Mouse (Mus musculus): ENCODE measurements around the gene Ccdc65. TPM values are rescaled to one million over a fixed set of nuclear protein-coding genes. Genes with fewer than 3 reads are reported as not detected.
A peak's percentile ranks its signal among the peaks of the same experiment; 100 is the strongest.

The Ccdc65 gene
- polyA plus RNA-seq, 1 experiment from 2014 or later: 0.06 TPM

- no peaks in the 10 kb centered on the region for H3K36me3 ChIP-seq
- peaks cover 12% of the 10 kb centered on the region; the same call in 1 of the 2 replicates for H3K4me1 ChIP-seq
- no peaks in the 10 kb centered on the region for H3K9me3 ChIP-seq (replicated peaks)
- WGBS (ENCODE audit: insufficient replicate concordance): 46% methylated on average over 8 of the region's 8 CpGs
- H3K4me2 ChIP-seq: no peak overlapping the region
- H3K27ac ChIP-seq: no peak overlapping the region
- no peak overlapping the region for H3K4me3 ChIP-seq
- peaks cover 66% of the 10 kb centered on the region for H3K27me3 ChIP-seq (replicated peaks)
- no peak for ATAC-seq
- no peak overlapping the region for H3K9ac ChIP-seq
Observed at GRCm38 (mm10) chr15:98696216-98696615, 11.8 kb upstream of the Ccdc65 start.

- H3K27me3 ChIP-seq (replicated peaks): peaks cover 80% of the 10 kb centered on the region
- peak; percentile 18; the same call in 1 of the 2 replicates for ATAC-seq
- no peak overlapping the region for H3K9ac ChIP-seq
- H3K4me1 ChIP-seq: peaks cover 12% of the 10 kb centered on the region; the same call in 1 of the 2 replicates
- H3K4me3 ChIP-seq: no peak overlapping the region; the same call in 1 of the 2 replicates
- no peaks in the 10 kb centered on the region for H3K9me3 ChIP-seq (replicated peaks)
- no peak overlapping the region for H3K27ac ChIP-seq
- no peaks in the 10 kb centered on the region for H3K36me3 ChIP-seq
- 7% methylated on average over 40 of the region's 40 CpGs for WGBS (ENCODE audit: insufficient replicate concordance)
- peak overlapping the region; percentile 40 for H3K4me2 ChIP-seq
Observed at GRCm38 (mm10) chr15:98699190-98700105, 8.6 kb upstream of the Ccdc65 start.

GRCm38 (mm10) chr15:98704312-98704711 lies 3.7 kb upstream of the Ccdc65 start:
- Histone ChIP-seq H3K27ac (no peak overlapping the region), H3K4me1 (peaks cover 10% of the 10 kb centered on the region; the same call in 1 of the 2 replicates), H3K9me3 (replicated peaks) (no peaks in the 10 kb centered on the region), H3K9ac (no peak overlapping the region), H3K4me2 (no peak overlapping the region), H3K27me3 (replicated peaks) (peaks cover 91% of the 10 kb centered on the region), H3K36me3 (no peaks in the 10 kb centered on the region), H3K4me3 (no peak overlapping the region)
- no peak for ATAC-seq
- WGBS (ENCODE audit: insufficient replicate concordance): 42% methylated on average over 9 of the region's 9 CpGs

- Histone ChIP-seq H3K4me1 (peaks cover 6% of the 10 kb centered on the region; the same call in 1 of the 2 replicates), H3K27ac (no peak overlapping the region), H3K4me2 (no peak overlapping the region), H3K36me3 (no peaks in the 10 kb centered on the region), H3K4me3 (no peak overlapping the region), H3K9me3 (replicated peaks) (no peaks in the 10 kb centered on the region), H3K27me3 (replicated peaks) (peaks cover 42% of the 10 kb centered on the region), H3K9ac (no peak overlapping the region)
- no peak for ATAC-seq
- WGBS (ENCODE audit: insufficient replicate concordance): 14% methylated on average over 9 of the region's 9 CpGs
Observed at GRCm38 (mm10) chr15:98710442-98710841, 2.4 kb downstream of the Ccdc65 start.

GRCm38 (mm10) chr15:98714230-98714652 lies 6.2 kb downstream of the Ccdc65 start:
- no peak overlapping the region for H3K4me3 ChIP-seq
- ATAC-seq: no peak
- no peaks in the 10 kb centered on the region for H3K4me1 ChIP-seq
- H3K27me3 ChIP-seq (replicated peaks): peaks cover 27% of the 10 kb centered on the region
- H3K9ac ChIP-seq: no peak overlapping the region
- H3K27ac ChIP-seq: no peak overlapping the region
- WGBS (ENCODE audit: insufficient replicate concordance): 59% methylated on average over 5 of the region's 5 CpGs
- H3K4me2 ChIP-seq: no peak overlapping the region
- H3K9me3 ChIP-seq (replicated peaks): no peaks in the 10 kb centered on the region
- H3K36me3 ChIP-seq: no peaks in the 10 kb centered on the region

- no peaks in the 10 kb centered on the region for H3K9me3 ChIP-seq (replicated peaks)
- H3K27me3 ChIP-seq (replicated peaks): peaks cover 35% of the 10 kb centered on the region
- no peaks in the 10 kb centered on the region for H3K4me1 ChIP-seq
- no peaks in the 10 kb centered on the region for H3K36me3 ChIP-seq
- no peak overlapping the region for H3K4me2 ChIP-seq
- ATAC-seq: no peak
- no peak overlapping the region for H3K27ac ChIP-seq
- WGBS (ENCODE audit: insufficient replicate concordance): 56% methylated on average over 16 of the region's 16 CpGs
- H3K9ac ChIP-seq: no peak overlapping the region
- H3K4me3 ChIP-seq: no peak overlapping the region
Observed at GRCm38 (mm10) chr15:98717301-98717700, 9.3 kb downstream of the Ccdc65 start.

- H3K4me1 ChIP-seq: peaks cover 26% of the 10 kb centered on the region
- H3K36me3 ChIP-seq: no peaks in the 10 kb centered on the region
- no peak overlapping the region for H3K27ac ChIP-seq
- ATAC-seq: no peak
- H3K4me2 ChIP-seq: no peak overlapping the region
- H3K9ac ChIP-seq: no peak overlapping the region
- no peak overlapping the region for H3K4me3 ChIP-seq
- H3K9me3 ChIP-seq (replicated peaks): no peaks in the 10 kb centered on the region
- WGBS (ENCODE audit: insufficient replicate concordance): 74% methylated on average over 8 of the region's 8 CpGs
- peaks cover 66% of the 10 kb centered on the region for H3K27me3 ChIP-seq (replicated peaks)
Observed at GRCm38 (mm10) chr15:98722191-98722590, 14.2 kb downstream of the Ccdc65 start.

- Histone ChIP-seq H3K9ac (no peak overlapping the region), H3K4me1 (peaks cover 33% of the 10 kb centered on the region), H3K4me3 (no peak overlapping the region), H3K36me3 (no peaks in the 10 kb centered on the region), H3K27ac (no peak overlapping the region), H3K4me2 (peak overlapping the region; percentile 17), H3K9me3 (replicated peaks) (no peaks in the 10 kb centered on the region), H3K27me3 (replicated peaks) (peaks cover 66% of the 10 kb centered on the region)
- no peak for ATAC-seq
- WGBS (ENCODE audit: insufficient replicate concordance): 26% methylated on average over 14 of the region's 14 CpGs
Observed at GRCm38 (mm10) chr15:98722854-98723253, 14.8 kb downstream of the Ccdc65 start.

GRCm38 (mm10) chr15:98724441-98724840 lies 16.4 kb downstream of the Ccdc65 start:
- Histone ChIP-seq H3K27me3 (replicated peaks) (peaks cover 74% of the 10 kb centered on the region), H3K27ac (no peak overlapping the region), H3K4me2 (no peak overlapping the region), H3K36me3 (no peaks in the 10 kb centered on the region), H3K4me1 (peaks cover 39% of the 10 kb centered on the region), H3K9me3 (replicated peaks) (no peaks in the 10 kb centered on the region), H3K4me3 (no peak overlapping the region), H3K9ac (no peak overlapping the region)
- no peak for ATAC-seq
- 47% methylated on average over 19 of the region's 19 CpGs for WGBS (ENCODE audit: insufficient replicate concordance)

- ATAC-seq: no peak
- Histone ChIP-seq H3K27ac (no peak overlapping the region), H3K4me1 (peaks cover 42% of the 10 kb centered on the region), H3K27me3 (replicated peaks) (peaks cover 72% of the 10 kb centered on the region), H3K9ac (no peak overlapping the region), H3K9me3 (replicated peaks) (no peaks in the 10 kb centered on the region), H3K4me3 (no peak overlapping the region), H3K36me3 (no peaks in the 10 kb centered on the region), H3K4me2 (peak overlapping the region; percentile 88)
- 64% methylated on average over 4 of the region's 4 CpGs for WGBS (ENCODE audit: insufficient replicate concordance)
Observed at GRCm38 (mm10) chr15:98726079-98726478, 18.1 kb downstream of the Ccdc65 start.

- peak overlapping the region; percentile 64 for H3K4me3 ChIP-seq
- no peak overlapping the region for H3K27ac ChIP-seq
- peak overlapping the region; percentile 70 for H3K9ac ChIP-seq
- no peak for ATAC-seq
- 55% methylated on average over 7 of the region's 7 CpGs for WGBS (ENCODE audit: insufficient replicate concordance)
- H3K9me3 ChIP-seq (replicated peaks): no peaks in the 10 kb centered on the region
- H3K36me3 ChIP-seq: no peaks in the 10 kb centered on the region
- H3K27me3 ChIP-seq (replicated peaks): peaks cover 65% of the 10 kb centered on the region
- peak overlapping the region; percentile 88 for H3K4me2 ChIP-seq
- peaks cover 42% of the 10 kb centered on the region for H3K4me1 ChIP-seq
Observed at GRCm38 (mm10) chr15:98726746-98727145, 18.7 kb downstream of the Ccdc65 start.
